Mouse (Mus musculus): ENCODE data around the gene Sh3gl1. TPM values are rescaled to one million over a fixed set of nuclear protein-coding genes. Genes with fewer than 3 reads are reported as not detected.

The Sh3gl1 gene
- polyA plus RNA-seq, 1 experiment from 2014 or later, result 85.2 TPM

DNA sequence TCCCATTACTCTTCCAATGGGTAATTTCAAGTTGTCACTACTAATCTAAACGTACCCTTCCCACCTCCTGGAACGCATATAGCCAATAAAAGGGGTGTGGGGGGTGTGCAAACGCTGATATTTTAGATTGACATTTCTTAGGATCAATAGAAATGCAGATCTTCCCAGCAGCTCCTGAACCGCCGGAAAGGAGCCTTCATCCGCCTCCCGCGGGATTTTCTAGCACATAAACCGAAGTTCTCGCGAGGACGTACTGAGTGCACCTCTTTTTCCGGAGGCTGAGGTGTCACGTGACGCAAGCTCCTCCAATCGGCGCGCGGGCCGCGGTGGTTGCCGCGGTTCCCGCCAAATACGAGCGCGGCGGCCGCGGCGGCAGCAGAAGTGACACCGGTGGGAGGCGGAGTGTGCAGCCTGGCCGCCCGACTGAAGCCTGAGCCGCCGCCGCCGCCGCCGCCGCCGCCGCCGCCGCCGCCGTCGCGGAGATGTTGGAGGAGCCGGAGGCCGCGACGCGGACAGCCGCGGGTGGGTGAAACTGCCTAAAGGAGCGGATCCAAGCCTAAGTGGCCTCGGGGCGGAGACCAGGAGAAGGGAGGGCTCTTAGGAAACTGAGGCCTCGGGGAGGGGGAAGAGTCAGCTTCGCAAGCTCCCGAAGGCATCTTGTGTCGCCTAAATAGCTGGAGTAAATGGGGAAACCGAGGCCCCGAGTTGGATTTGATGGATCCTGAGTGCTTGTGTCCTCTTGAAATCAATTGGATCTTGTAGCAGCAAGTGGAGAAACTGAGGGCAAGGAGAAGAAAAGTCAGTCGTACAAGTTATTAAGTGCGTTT, 3.8 kb upstream of the Sh3gl1 start, which contains the start of gene Chaf1a:
Gene Chaf1a, plus strand, starts transcription at position 410 of the 827 bp plus-strand sequence.
- in situ Hi-C loops (cut with MboI; ENCODE audit: low pct_unique_long_range_greater_than_20kb), result no loop called here
- no peaks in the 10 kb centered on the region for H3K27me3 ChIP-seq
- ATAC-seq (peak; percentile 81), DNase-seq (ENCODE audit: low read depth, low spot score) (peak; percentile 79)
- ChIA-PET POLR2A (interaction anchor here (1.1 to 1.6 kb wide), 2 partner anchors 30 to 31 kb away, joined by 4 to 6 read pairs; no protein-coding TSS in a partner anchor), CTCF (interaction anchor here (0.9 to 2.2 kb wide), 3 partner anchors 9 to 31 kb away, joined by 3 to 5 read pairs (median 4); no protein-coding TSS in a partner anchor)
- TF ChIP-seq CTCF (IDR thresholded peaks at IDR 0.05), result no peak

GRCm38 (mm10) chr17:56039345-56039744, 2.9 kb upstream of the Sh3gl1 start:
- H3K27me3 ChIP-seq, result no peaks in the 10 kb centered on the region
- CTCF ChIA-PET, result interaction anchor here (1.2 to 2.2 kb wide), 2 partner anchors 21 to 30 kb away, joined by 4 to 5 read pairs; no protein-coding TSS in a partner anchor
- POLR2A ChIA-PET, result interaction anchor here (1.1 kb wide), 1 partner anchor 30 kb away, joined by 4 read pairs; no protein-coding TSS in a partner anchor
- no peak for TF ChIP-seq CTCF (IDR thresholded peaks at IDR 0.05)
- in situ Hi-C loops (cut with MboI; ENCODE audit: low pct_unique_long_range_greater_than_20kb), result no loop called here
- ATAC-seq (no peak), DNase-seq (ENCODE audit: low read depth, low spot score) (no peak)

- POLR2A ChIA-PET, result no interaction called here
- no peak for TF ChIP-seq CTCF (IDR thresholded peaks at IDR 0.05)
- H3K27me3 ChIP-seq, result no peaks in the 10 kb centered on the region
- in situ Hi-C loops (cut with MboI; ENCODE audit: low pct_unique_long_range_greater_than_20kb), result no loop called here
- ATAC-seq (no peak), DNase-seq (ENCODE audit: low read depth, low spot score) (no peak)
- CTCF ChIA-PET, result interaction anchor here (1.2 to 2.2 kb wide), 2 partner anchors 21 to 29 kb away, joined by 4 to 5 read pairs; no protein-coding TSS in a partner anchor
Measured at GRCm38 (mm10) chr17:56038583-56039261, 2.3 kb upstream of the Sh3gl1 start.

- CTCF ChIA-PET, result interaction anchor here (0.9 to 7.1 kb wide), 19 partner anchors 9 to 78 kb away, joined by 3 to 72 read pairs (median 5); partner anchors contain the start of genes Hdgfl2, Mpnd, Stap2 and Yju2
- no peak for ATAC-seq
- DNase-seq (ENCODE audit: low read depth, low spot score), result no peak
- H3K27me3 ChIP-seq, result no peaks in the 10 kb centered on the region
- TF ChIP-seq CTCF (IDR thresholded peaks at IDR 0.05), result no peak
- POLR2A ChIA-PET, result interaction anchor here (1.0 to 2.2 kb wide), 3 partner anchors 20 to 41 kb away, joined by 3 to 17 read pairs (median 9); no protein-coding TSS in a partner anchor
- in situ Hi-C loops (cut with MboI; ENCODE audit: low pct_unique_long_range_greater_than_20kb), result no loop called here
Measured at GRCm38 (mm10) chr17:56036901-56037287, 459 bp upstream of the Sh3gl1 start.

GRCm38 (mm10) chr17:56035216-56035615, 1.2 kb downstream of the Sh3gl1 start:
- CTCF ChIA-PET, result interaction anchor here (1.8 to 7.1 kb wide), 2 partner anchors 14 to 26 kb away, joined by 8 to 48 read pairs; no protein-coding TSS in a partner anchor

GRCm38 (mm10) chr17:56034726-56035100, 1.7 kb downstream of the Sh3gl1 start:
- DNase-seq (ENCODE audit: low read depth, low spot score) (no peak), ATAC-seq (no peak)
- CTCF ChIA-PET, result interaction anchor here (1.8 to 7.1 kb wide), 3 partner anchors 14 to 25 kb away, joined by 8 to 54 read pairs (median 48); no protein-coding TSS in a partner anchor
- TF ChIP-seq CTCF (IDR thresholded peaks at IDR 0.05), result no peak
- H3K27me3 ChIP-seq, result no peaks in the 10 kb centered on the region
- in situ Hi-C loops (cut with MboI; ENCODE audit: low pct_unique_long_range_greater_than_20kb), result no loop called here
- POLR2A ChIA-PET, result no interaction called here

More at GRCm38 (mm10) chr17:56035216-56035615, 1.2 kb downstream of the Sh3gl1 start:
- ATAC-seq (no peak), DNase-seq (ENCODE audit: low read depth, low spot score) (no peak)
- TF ChIP-seq CTCF (IDR thresholded peaks at IDR 0.05), result no peak
- in situ Hi-C loops (cut with MboI; ENCODE audit: low pct_unique_long_range_greater_than_20kb), result no loop called here
- no peaks in the 10 kb centered on the region for H3K27me3 ChIP-seq
- POLR2A ChIA-PET, result no interaction called here

DNA sequence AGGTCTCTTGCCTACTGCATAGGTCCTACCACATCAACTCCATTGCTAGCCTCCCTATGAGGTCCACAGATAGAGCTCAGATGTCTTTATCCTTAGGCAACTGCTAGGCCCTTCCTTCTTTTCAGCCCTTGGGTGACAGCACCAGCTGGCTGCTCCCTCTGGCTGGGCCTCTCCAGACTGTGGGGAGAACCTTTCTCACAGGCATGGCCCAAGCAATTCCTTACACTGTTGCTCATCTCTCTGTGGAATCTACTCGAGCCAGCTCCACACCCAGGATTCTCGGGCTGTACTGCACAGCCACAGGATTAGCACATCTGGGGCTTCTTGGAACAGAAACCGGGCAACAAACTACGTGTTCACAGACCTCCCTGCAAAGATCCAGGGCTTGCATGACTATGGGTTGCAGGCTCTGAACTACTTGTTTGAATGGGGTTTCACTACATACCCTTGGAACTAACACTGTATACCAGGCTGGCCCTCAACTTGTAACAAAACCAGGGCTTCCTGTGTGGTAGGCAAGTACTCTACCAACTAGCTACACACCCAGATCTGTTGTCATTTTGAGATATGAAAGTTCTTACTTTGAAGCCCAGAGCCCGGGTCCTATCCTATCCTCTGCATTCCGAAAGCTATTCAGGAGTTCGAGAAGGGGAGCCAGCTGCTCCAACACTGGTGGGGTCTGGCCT, 2.3 kb downstream of the Sh3gl1 start:
- in situ Hi-C loops (cut with MboI; ENCODE audit: low pct_unique_long_range_greater_than_20kb), result no loop called here
- ChIA-PET POLR2A (no interaction called here), CTCF (interaction anchor here (1.2 to 7.1 kb wide), 5 partner anchors 10 to 25 kb away, joined by 3 to 54 read pairs (median 8); no protein-coding TSS in a partner anchor)
- ATAC-seq (no peak), DNase-seq (ENCODE audit: low read depth, low spot score) (no peak)
- no peak for TF ChIP-seq CTCF (IDR thresholded peaks at IDR 0.05)
- no peaks in the 10 kb centered on the region for H3K27me3 ChIP-seq

DNA sequence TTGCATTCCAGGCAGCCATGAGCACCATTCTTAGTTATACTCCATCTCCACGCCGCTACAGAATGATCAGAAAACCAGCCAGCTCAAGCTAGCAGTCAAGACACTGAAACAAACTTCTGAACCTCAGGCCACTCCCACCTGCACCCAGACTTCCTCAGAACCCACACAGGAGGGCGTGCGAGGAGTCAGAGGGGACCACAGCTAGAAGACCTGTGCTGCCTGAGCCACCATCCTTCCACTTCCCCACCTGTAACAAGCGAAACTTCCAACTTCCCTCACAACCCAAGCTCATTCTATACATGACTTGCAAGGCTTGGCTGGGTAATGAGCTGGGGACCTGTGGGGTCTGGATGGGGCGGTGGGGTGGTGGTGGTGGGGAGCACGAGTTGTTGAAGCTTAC, 3.6 kb downstream of the Sh3gl1 start:
- ATAC-seq, result no peak
- no peaks in the 10 kb centered on the region for H3K27me3 ChIP-seq
- in situ Hi-C loops (cut with MboI; ENCODE audit: low pct_unique_long_range_greater_than_20kb), result no loop called here
- no peak for DNase-seq (ENCODE audit: low read depth, low spot score)
- no peak for TF ChIP-seq CTCF (IDR thresholded peaks at IDR 0.05)
- CTCF ChIA-PET, result interaction anchor here (1.1 to 7.1 kb wide), 8 partner anchors 9 to 73 kb away, joined by 3 to 54 read pairs (median 3); no protein-coding TSS in a partner anchor
- POLR2A ChIA-PET, result interaction anchor here (1.1 to 1.3 kb wide), 2 partner anchors 11 to 14 kb away, joined by 4 to 7 read pairs; no protein-coding TSS in a partner anchor

DNA sequence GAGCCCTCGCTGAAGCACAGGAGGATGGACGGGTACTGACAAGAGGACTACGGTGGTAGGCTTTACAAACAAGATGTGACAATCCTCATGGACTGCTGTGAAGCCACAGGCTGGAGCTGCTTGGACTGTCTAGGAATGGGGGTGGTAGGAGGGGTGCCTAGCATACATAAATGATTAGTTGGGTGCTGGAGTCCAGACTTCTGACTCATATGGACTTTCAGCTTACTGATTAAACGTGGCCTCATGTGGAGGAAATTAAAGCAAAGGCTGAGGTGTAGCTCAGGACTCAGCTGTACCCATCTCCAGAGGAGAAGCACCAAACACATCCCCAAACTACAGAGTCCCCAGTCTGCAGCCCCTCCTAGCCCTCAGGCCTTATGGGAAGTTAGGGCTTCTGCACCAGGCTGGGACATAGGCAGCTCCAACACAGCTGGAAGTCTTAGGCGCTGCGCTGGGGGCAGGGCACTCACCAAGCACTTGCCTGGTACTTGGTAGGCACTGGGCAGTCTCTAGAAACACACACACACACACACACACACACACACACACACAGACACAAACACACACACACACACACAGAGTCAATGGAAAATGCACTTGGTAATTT, 4.2 kb downstream of the Sh3gl1 start:
- ATAC-seq (peak; percentile 69), DNase-seq (ENCODE audit: low read depth, low spot score) (no peak)
- ChIA-PET POLR2A (interaction anchor here (1.1 to 1.3 kb wide), 2 partner anchors 11 to 14 kb away, joined by 4 to 7 read pairs; no protein-coding TSS in a partner anchor), CTCF (interaction anchor here (1.1 to 7.1 kb wide), 9 partner anchors 8 to 72 kb away, joined by 3 to 54 read pairs (median 3); partner anchors contain the start of genes Chaf1a and Hdgfl2)
- no peaks in the 10 kb centered on the region for H3K27me3 ChIP-seq
- no peak for TF ChIP-seq CTCF (IDR thresholded peaks at IDR 0.05)
- in situ Hi-C loops (cut with MboI; ENCODE audit: low pct_unique_long_range_greater_than_20kb), result no loop called here

All from Patski (cell line).